16 mouse cellular contexts compared by ENCODE assay signal in the genomic region with DNA sequence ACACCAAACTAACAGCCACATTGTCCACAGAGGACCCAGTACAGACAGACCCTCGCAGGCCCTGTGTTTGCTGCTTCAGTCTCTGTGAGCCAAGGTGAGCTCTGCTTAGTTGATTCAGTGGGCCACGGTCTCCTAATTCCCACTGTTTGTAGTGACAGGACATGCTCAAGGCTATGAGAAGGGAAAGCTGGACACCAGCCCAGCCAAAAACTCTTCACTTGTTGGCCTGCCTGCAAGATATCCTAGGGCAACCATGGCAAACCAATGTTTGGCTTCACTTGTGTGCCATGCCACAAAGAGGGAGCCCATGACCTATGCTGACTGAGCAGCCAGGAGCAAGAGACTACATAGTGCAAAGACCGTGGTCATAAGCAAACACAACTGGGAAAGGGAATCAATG.
"Had no signal": no experiment of that assay in that cellular context is flagged by ENCODE, and none has a peak within 500 bp of the region (broad histone marks: within the 10 kb centered on the region; RNA-seq: fewer than 3 reads in every experiment).

No protein-coding gene starts in this region.

- H3K4me3 ChIP-seq: kidney, embryonic 15.5 days; liver, embryonic 13.5 days; midbrain, embryonic 15.5 days; myocyte; neural tube, embryonic 13.5 days; stomach, embryonic 15.5 days had no signal

- ATAC-seq: midbrain, embryonic 15.5 days had no signal

- DNase-seq: kidney, postnatal 10 days; kidney, postnatal 36 days; liver, embryonic 13.5 days; lung, adult 2 months; lung, postnatal 14 days; lung, postnatal 4 days; retina, postnatal 1 day; right cerebral cortex, postnatal 25 days; spleen, adult 18-20 months; thymus, postnatal 25 days had no signal

- H3K27me3 ChIP-seq: kidney, embryonic 15.5 days; liver, embryonic 13.5 days; midbrain, embryonic 15.5 days; neural tube, embryonic 13.5 days; stomach, embryonic 15.5 days had no signal

- H3K4me1 ChIP-seq: kidney, embryonic 15.5 days; liver, embryonic 13.5 days; midbrain, embryonic 15.5 days; neural tube, embryonic 13.5 days; stomach, embryonic 15.5 days had no signal

- H3K4me2 ChIP-seq: kidney, embryonic 15.5 days; liver, embryonic 13.5 days; midbrain, embryonic 11.5 days; midbrain, embryonic 15.5 days; neural tube, embryonic 13.5 days; stomach, embryonic 15.5 days had no signal

- H3K36me3 ChIP-seq: kidney, embryonic 15.5 days; liver, embryonic 13.5 days; midbrain, embryonic 15.5 days; neural tube, embryonic 13.5 days; stomach, embryonic 15.5 days had no signal

- H3K9me3 ChIP-seq: kidney, embryonic 15.5 days; liver, embryonic 13.5 days; midbrain, embryonic 15.5 days; neural tube, embryonic 13.5 days; stomach, embryonic 15.5 days had no signal

- H3K27ac ChIP-seq: kidney, embryonic 15.5 days; liver, embryonic 13.5 days; midbrain, embryonic 15.5 days; neural tube, embryonic 13.5 days; stomach, embryonic 15.5 days had no signal

- H3K9ac ChIP-seq: kidney, embryonic 15.5 days; liver, embryonic 13.5 days; midbrain, embryonic 15.5 days; neural tube, embryonic 13.5 days; stomach, embryonic 15.5 days had no signal
